Mouse (Mus musculus) hindbrain, embryonic 12.5 days (tissue): ENCODE results near the gene Itsn2. TPM values are rescaled to one million over a fixed set of nuclear protein-coding genes. Genes with fewer than 3 reads are reported as not detected.

Experiments
- ATAC-seq: fragments of 200-750 bp; cut with Nextera tagmentation; 2 replicates; pipeline ENCODE4 v1.8.0; 2017; ENCODE audit warnings: moderate TSS enrichment; ENCODE audit not compliant: low FRiP score
- H3K27ac ChIP-seq: fragments of 300-500 bp; sonication (generic); 2 replicates; pipeline ENCODE4 v1.5.1; 2016; ENCODE audit warnings: mild to moderate bottlenecking
- H3K27me3 ChIP-seq: fragments of 300-500 bp; sonication (generic); 2 replicates; pipeline ENCODE4 v1.6.1; 2016; ENCODE audit warnings: mild to moderate bottlenecking
- H3K36me3 ChIP-seq: fragments of 300-500 bp; sonication (generic); 2 replicates; pipeline ENCODE4 v1.6.1; 2016; ENCODE audit warnings: mild to moderate bottlenecking
- H3K4me1 ChIP-seq: fragments of 300-500 bp; sonication (generic); 2 replicates; pipeline ENCODE4 v1.6.1; 2016
- H3K4me2 ChIP-seq: fragments of 300-500 bp; sonication (generic); replicated peaks from 2 replicates; pipeline ENCODE4 v1.6.1; 2016; ENCODE audit warnings: mild to moderate bottlenecking
- H3K4me3 ChIP-seq: fragments of 300-500 bp; sonication (generic); 2 replicates; pipeline ENCODE4 v1.5.1; 2016; ENCODE audit warnings: mild to moderate bottlenecking
- H3K9ac ChIP-seq: fragments of 300-500 bp; sonication (generic); 2 replicates; pipeline ENCODE4 v1.6.1; 2016; ENCODE audit warnings: mild to moderate bottlenecking, moderate library complexity
- H3K9me3 ChIP-seq: fragments of 300-500 bp; sonication (generic); replicated peaks from 2 replicates; pipeline ENCODE4 v1.6.1; 2016; ENCODE audit warnings: mild to moderate bottlenecking
- WGBS: fragments of 180-500 bp; shearing (Covaris S2); methylation state at CpG from one replicate; pipeline ENCODE4 v1.1.7; 2016; 5-methylcytosine and 5-hydroxymethylcytosine counted together
- polyA plus RNA-seq: library from polyadenylated mRNA; unstranded; fragments of >200 nt; fragmentation: Nextera tagmentation; extraction: Ambion mirVana; gene quantifications from 2 replicates; pipeline ENCODE4 v1.2.1, GENCODE M21; 2016

Itsn2 gene
- polyA plus RNA-seq, 1 experiment from 2014 or later: 20.7 TPM

GRCm38 (mm10) chr12:4606625-4607024 lies 14.2 kb downstream of the Itsn2 start:
- Histone ChIP-seq H3K4me3 (no peak overlapping the region), H3K4me2 (no peak overlapping the region), H3K9ac (no peak overlapping the region), H3K9me3 (no peaks in the 10 kb centered on the region), H3K36me3 (no peaks in the 10 kb centered on the region), H3K27ac (no peak overlapping the region), H3K4me1 (no peaks in the 10 kb centered on the region), H3K27me3 (no peaks in the 10 kb centered on the region)
- no peak for ATAC-seq
- WGBS: 53% methylated on average over 3 of the region's 3 CpGs

GRCm38 (mm10) chr12:4614722-4615121 lies 22.3 kb downstream of the Itsn2 start:
- H3K9ac ChIP-seq: no peak overlapping the region
- ATAC-seq: no peak
- H3K9me3 ChIP-seq: no peaks in the 10 kb centered on the region
- H3K27me3 ChIP-seq: no peaks in the 10 kb centered on the region
- 82% methylated on average over 2 of the region's 2 CpGs for WGBS
- no peak overlapping the region for H3K4me2 ChIP-seq
- 0 out of 2 replicates have a peak, but pooled peaks cover 2% of the 10 kb centered on the region for H3K4me1 ChIP-seq
- H3K4me3 ChIP-seq: no peak overlapping the region
- no peak overlapping the region for H3K27ac ChIP-seq
- H3K36me3 ChIP-seq: no peaks in the 10 kb centered on the region

GRCm38 (mm10) chr12:4624201-4624600 lies 31.8 kb downstream of the Itsn2 start:
- 67% methylated on average over 1 of the region's 1 CpGs for WGBS
- no peak overlapping the region for H3K9ac ChIP-seq
- no peak overlapping the region for H3K4me3 ChIP-seq
- H3K27me3 ChIP-seq: no peaks in the 10 kb centered on the region
- H3K4me2 ChIP-seq: no peak overlapping the region
- H3K36me3 ChIP-seq: no peaks in the 10 kb centered on the region
- no peaks in the 10 kb centered on the region for H3K9me3 ChIP-seq
- no peak overlapping the region for H3K27ac ChIP-seq
- no peaks in the 10 kb centered on the region for H3K4me1 ChIP-seq
- no peak for ATAC-seq

GRCm38 (mm10) chr12:4632957-4633356 lies 40.5 kb downstream of the Itsn2 start:
- Histone ChIP-seq H3K9me3 (no peaks in the 10 kb centered on the region), H3K27me3 (no peaks in the 10 kb centered on the region), H3K4me2 (no peak overlapping the region), H3K9ac (no peak overlapping the region), H3K4me3 (no peak overlapping the region), H3K4me1 (no peaks in the 10 kb centered on the region), H3K27ac (no peak overlapping the region), H3K36me3 (peaks cover 19% of the 10 kb centered on the region)
- no peak for ATAC-seq
- WGBS: 82% methylated on average over 8 of the region's 8 CpGs

- 93% methylated on average over 1 of the region's 1 CpGs for WGBS
- no peaks in the 10 kb centered on the region for H3K27me3 ChIP-seq
- H3K4me1 ChIP-seq: no peaks in the 10 kb centered on the region
- H3K4me3 ChIP-seq: no peak overlapping the region
- no peak for ATAC-seq
- no peaks in the 10 kb centered on the region for H3K9me3 ChIP-seq
- no peak overlapping the region for H3K27ac ChIP-seq
- H3K36me3 ChIP-seq: peaks cover 24% of the 10 kb centered on the region
- no peak overlapping the region for H3K4me2 ChIP-seq
- no peak overlapping the region for H3K9ac ChIP-seq
Observed at GRCm38 (mm10) chr12:4638438-4638837, 46.0 kb downstream of the Itsn2 start.

GRCm38 (mm10) chr12:4640737-4641136 lies 48.3 kb downstream of the Itsn2 start:
- Histone ChIP-seq H3K27ac (no peak overlapping the region), H3K9ac (no peak overlapping the region), H3K4me3 (no peak overlapping the region), H3K4me2 (no peak overlapping the region), H3K4me1 (no peaks in the 10 kb centered on the region), H3K36me3 (peaks cover 11% of the 10 kb centered on the region), H3K27me3 (no peaks in the 10 kb centered on the region), H3K9me3 (no peaks in the 10 kb centered on the region)
- 95% methylated on average over 1 of the region's 1 CpGs for WGBS
- no peak for ATAC-seq

- Histone ChIP-seq H3K27ac (no peak overlapping the region), H3K27me3 (no peaks in the 10 kb centered on the region), H3K9ac (no peak overlapping the region), H3K4me3 (no peak overlapping the region), H3K9me3 (no peaks in the 10 kb centered on the region), H3K4me1 (no peaks in the 10 kb centered on the region), H3K36me3 (peaks cover 8% of the 10 kb centered on the region; the same call in 1 of the 2 replicates), H3K4me2 (no peak overlapping the region)
- no peak for ATAC-seq
- 96% methylated on average over 2 of the region's 2 CpGs for WGBS
Observed at GRCm38 (mm10) chr12:4656813-4657212, 64.4 kb downstream of the Itsn2 start.

GRCm38 (mm10) chr12:4664929-4665674 lies 72.7 kb downstream of the Itsn2 start:
- no peak overlapping the region for H3K27ac ChIP-seq
- peaks cover 12% of the 10 kb centered on the region; the same call in 1 of the 2 replicates for H3K36me3 ChIP-seq
- 86% methylated on average over 7 of the region's 7 CpGs for WGBS
- no peak overlapping the region for H3K4me3 ChIP-seq
- no peak overlapping the region for H3K9ac ChIP-seq
- ATAC-seq: no peak
- H3K4me1 ChIP-seq: no peaks in the 10 kb centered on the region
- no peak overlapping the region for H3K4me2 ChIP-seq
- H3K27me3 ChIP-seq: no peaks in the 10 kb centered on the region
- no peaks in the 10 kb centered on the region for H3K9me3 ChIP-seq

GRCm38 (mm10) chr12:4665675-4666037 lies 73.2 kb downstream of the Itsn2 start:
- no peak overlapping the region for H3K27ac ChIP-seq
- no peak for ATAC-seq
- WGBS: 87% methylated on average over 5 of the region's 5 CpGs

GRCm38 (mm10) chr12:4676336-4676735 lies 83.9 kb downstream of the Itsn2 start:
- no peak overlapping the region for H3K4me3 ChIP-seq
- H3K9me3 ChIP-seq: no peaks in the 10 kb centered on the region
- H3K27me3 ChIP-seq: no peaks in the 10 kb centered on the region
- no peak overlapping the region for H3K9ac ChIP-seq
- ATAC-seq: no peak
- WGBS: 70% methylated on average over 1 of the region's 1 CpGs
- H3K4me1 ChIP-seq: no peaks in the 10 kb centered on the region
- peaks cover 13% of the 10 kb centered on the region; the same call in 1 of the 2 replicates for H3K36me3 ChIP-seq
- no peak overlapping the region for H3K27ac ChIP-seq
- no peak overlapping the region for H3K4me2 ChIP-seq

More at GRCm38 (mm10) chr12:4665675-4666037, 73.2 kb downstream of the Itsn2 start:
- Histone ChIP-seq H3K9me3 (no peaks in the 10 kb centered on the region), H3K9ac (no peak overlapping the region), H3K36me3 (peaks cover 15% of the 10 kb centered on the region; the same call in 1 of the 2 replicates), H3K4me1 (no peaks in the 10 kb centered on the region), H3K4me3 (no peak overlapping the region), H3K27me3 (no peaks in the 10 kb centered on the region), H3K4me2 (no peak overlapping the region)

GRCm38 (mm10) chr12:4679971-4680370 lies 87.5 kb downstream of the Itsn2 start:
- WGBS: 80% methylated on average over 4 of the region's 4 CpGs
- H3K27me3 ChIP-seq: no peaks in the 10 kb centered on the region
- no peaks in the 10 kb centered on the region for H3K4me1 ChIP-seq
- no peak overlapping the region for H3K4me3 ChIP-seq
- H3K4me2 ChIP-seq: no peak overlapping the region
- no peak for ATAC-seq
- no peaks in the 10 kb centered on the region for H3K9me3 ChIP-seq
- H3K27ac ChIP-seq: no peak overlapping the region
- H3K36me3 ChIP-seq: 0 out of 2 replicates have a peak, but pooled peaks cover 3% of the 10 kb centered on the region
- no peak overlapping the region for H3K9ac ChIP-seq

- H3K4me1 ChIP-seq: no peaks in the 10 kb centered on the region
- no peak overlapping the region for H3K4me2 ChIP-seq
- no peak overlapping the region for H3K9ac ChIP-seq
- no peak overlapping the region for H3K4me3 ChIP-seq
- WGBS: 89% methylated on average over 4 of the region's 4 CpGs
- H3K9me3 ChIP-seq: no peaks in the 10 kb centered on the region
- H3K27me3 ChIP-seq: no peaks in the 10 kb centered on the region
- no peak overlapping the region for H3K27ac ChIP-seq
- no peaks in the 10 kb centered on the region for H3K36me3 ChIP-seq
- ATAC-seq: no peak
Observed at GRCm38 (mm10) chr12:4685441-4685840, 93.0 kb downstream of the Itsn2 start.

- Histone ChIP-seq H3K4me1 (no peaks in the 10 kb centered on the region), H3K36me3 (no peaks in the 10 kb centered on the region), H3K4me2 (no peak overlapping the region), H3K9ac (no peak overlapping the region), H3K27ac (no peak overlapping the region), H3K9me3 (no peaks in the 10 kb centered on the region), H3K4me3 (no peak overlapping the region), H3K27me3 (no peaks in the 10 kb centered on the region)
- 95% methylated on average over 2 of the region's 2 CpGs for WGBS
- no peak for ATAC-seq
Observed at GRCm38 (mm10) chr12:4688386-4688785, 95.9 kb downstream of the Itsn2 start.
